Mouse (Mus musculus): ENCODE measurements around the gene Map2k6.

DNA sequence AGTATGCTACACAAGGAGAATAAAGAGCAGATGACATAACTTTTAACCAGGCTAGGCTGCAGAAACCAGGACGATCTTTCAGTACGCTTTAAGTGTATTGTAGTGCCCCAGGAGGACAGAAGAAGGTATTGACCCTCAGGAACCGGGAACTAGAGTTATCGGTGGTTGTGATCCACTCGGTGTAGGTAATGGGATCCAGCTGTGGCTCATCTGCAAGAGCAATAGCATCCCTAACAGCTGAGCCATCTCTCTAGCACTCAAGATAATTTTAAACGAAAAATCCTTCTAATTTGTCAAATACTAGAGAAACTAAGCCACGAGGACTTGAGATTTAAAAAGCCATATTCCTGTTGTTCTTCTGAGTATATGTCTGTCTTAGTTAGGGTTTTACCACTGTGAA, 132.2 kb downstream of the Map2k6 start:
- TF ChIP-seq POLR2A (IDR thresholded peaks at IDR 0.05; ENCODE audit: extremely low read depth, insufficient read depth, low read length), result no peak
- no peak for TF ChIP-seq CTCF (IDR thresholded peaks at IDR 0.05; ENCODE audit: low read depth, low read length)

Data from liver, adult 2 months (tissue).